Mouse (Mus musculus) layer of hippocampus, adult 9-10 months (tissue): ENCODE results near the gene U2af2.
A peak's percentile ranks its signal among the peaks of the same experiment; 100 is the strongest.

Experiments
- DNase-seq: peaks from one replicate; pipeline ENCODE4 v3.0.0; 2022; ENCODE audit warnings: low spot score

Gene U2af2

GRCm38 (mm10) chr7:5037467-5037866 is 24.5 kb upstream of the U2af2 start:
- no peak for DNase-seq

- DNase-seq: peak; percentile 82
Measured at GRCm38 (mm10) chr7:5038109-5038732, 23.7 kb upstream of the U2af2 start, which contains the start of gene Zfp784. Gene Zfp784 (minus strand): TSS chr7:5038446.

GRCm38 (mm10) chr7:5038940-5039339 is 23.0 kb upstream of the U2af2 start:
- no peak for DNase-seq

- no peak for DNase-seq
Measured at GRCm38 (mm10) chr7:5044981-5045380, 17.0 kb upstream of the U2af2 start.

GRCm38 (mm10) chr7:5046112-5046511 is 15.8 kb upstream of the U2af2 start:
- no peak for DNase-seq

GRCm38 (mm10) chr7:5047313-5047712 is 14.6 kb upstream of the U2af2 start:
- no peak for DNase-seq

GRCm38 (mm10) chr7:5051193-5052192 is 10.4 kb upstream of the U2af2 start, which contains the start of gene Zfp580:
Gene Zfp580 (plus strand): TSS chr7:5051538.
- DNase-seq: no peak

- no peak for DNase-seq
Measured at GRCm38 (mm10) chr7:5052438-5052837, 9.5 kb upstream of the U2af2 start.

- no peak for DNase-seq
Measured at GRCm38 (mm10) chr7:5052931-5053343, 9.0 kb upstream of the U2af2 start.

GRCm38 (mm10) chr7:5053456-5054179 is 8.3 kb upstream of the U2af2 start:
- no peak for DNase-seq

- no peak for DNase-seq
Measured at GRCm38 (mm10) chr7:5056651-5057263, 5.2 kb upstream of the U2af2 start.

- no peak for DNase-seq
Measured at GRCm38 (mm10) chr7:5057381-5057780, 4.6 kb upstream of the U2af2 start.

GRCm38 (mm10) chr7:5057804-5058203 is 4.1 kb upstream of the U2af2 start:
- no peak for DNase-seq

- DNase-seq: no peak
Measured at GRCm38 (mm10) chr7:5058631-5059030, 3.3 kb upstream of the U2af2 start.

GRCm38 (mm10) chr7:5059421-5059820 is 2.5 kb upstream of the U2af2 start:
- no peak for DNase-seq

GRCm38 (mm10) chr7:5060239-5060731 is 1.7 kb upstream of the U2af2 start:
- no peak for DNase-seq

- peak; percentile 98 for DNase-seq
Measured at GRCm38 (mm10) chr7:5060944-5061773, 784 bp upstream of the U2af2 start.

GRCm38 (mm10) chr7:5062360-5063001 is 538 bp downstream of the U2af2 start:
- no peak for DNase-seq

GRCm38 (mm10) chr7:5064886-5065285 is 2.9 kb downstream of the U2af2 start:
- DNase-seq: no peak

- no peak for DNase-seq
Measured at GRCm38 (mm10) chr7:5073586-5073985, 11.6 kb downstream of the U2af2 start.
